Mouse (Mus musculus) forebrain, embryonic 16.5 days (tissue): Measurements from ENCODE around the gene Ankle2. TPM values are rescaled to one million over a fixed set of nuclear protein-coding genes. Genes with fewer than 3 reads are reported as not detected.

Experiments used
- ATAC-seq: fragments of 200-750 bp; cut with Nextera tagmentation; 2 replicates; pipeline ENCODE4 v1.8.0; 2017; ENCODE audit warnings: mild to moderate bottlenecking, moderate library complexity
- H3K27ac ChIP-seq: fragments of 300-500 bp; sonication (generic); 2 replicates; pipeline ENCODE4 v1.5.1; 2014; ENCODE audit warnings: low read length, control low read depth
- H3K27me3 ChIP-seq: fragments of 300-500 bp; sonication (generic); replicated peaks from 2 replicates; pipeline ENCODE4 v1.6.1; 2014; ENCODE audit warnings: low read length; ENCODE audit not compliant: control insufficient read depth, insufficient read depth
- H3K36me3 ChIP-seq: fragments of 300-500 bp; sonication (generic); 2 replicates; pipeline ENCODE4 v1.6.1; 2014; ENCODE audit not compliant: control insufficient read depth, insufficient read depth
- H3K4me1 ChIP-seq: fragments of 300-500 bp; sonication (generic); replicated peaks from 2 replicates; pipeline ENCODE4 v1.6.1; 2014; ENCODE audit warnings: low read length; ENCODE audit not compliant: control insufficient read depth, insufficient read depth
- H3K4me2 ChIP-seq: fragments of 300-500 bp; sonication (generic); 2 replicates; pipeline ENCODE4 v1.6.1; 2014; ENCODE audit warnings: mild to moderate bottlenecking, low read length, control low read depth
- H3K4me3 ChIP-seq: fragments of 300-500 bp; sonication (generic); replicated peaks from 2 replicates; pipeline ENCODE4 v1.5.1; 2014; ENCODE audit warnings: mild to moderate bottlenecking, low read length, control low read depth
- H3K9ac ChIP-seq: fragments of 300-500 bp; sonication (generic); replicated peaks from 2 replicates; pipeline ENCODE4 v1.6.1; 2014; ENCODE audit warnings: low read depth, low read length, control low read depth
- H3K9me3 ChIP-seq: fragments of 300-500 bp; sonication (generic); 2 replicates; pipeline ENCODE4 v1.6.1; 2016; ENCODE audit warnings: low read length; ENCODE audit not compliant: control insufficient read depth
- WGBS: fragments of 180-500 bp; shearing (Covaris S2); extraction: QIAGEN DNeasy Blood & Tissue Kit; methylation state at CpG from one replicate; pipeline ENCODE4 v1.1.7; 2014; 5-methylcytosine and 5-hydroxymethylcytosine counted together
- polyA plus RNA-seq: library from polyadenylated mRNA; unstranded; fragments of >200 nt; fragmentation: Nextera tagmentation; extraction: Ambion mirVana; gene quantifications from 2 replicates; pipeline ENCODE4 v1.2.1, GENCODE M21; 2015

Gene Ankle2
- polyA plus RNA-seq, 1 experiment from 2014 or later: 25.2 TPM

GRCm38 (mm10) chr5:110227336-110227883 lies 3.4 kb upstream of the Ankle2 start:
- ATAC-seq: no peak
- Histone ChIP-seq H3K36me3 (peaks cover 10% of the 10 kb centered on the region; the same call in 1 of the 2 replicates), H3K4me2 (no peak overlapping the region), H3K9me3 (no peaks in the 10 kb centered on the region), H3K27ac (no peak overlapping the region), H3K4me1 (peaks cover 15% of the 10 kb centered on the region), H3K27me3 (no peaks in the 10 kb centered on the region), H3K9ac (no peak overlapping the region), H3K4me3 (no peak overlapping the region)
- 45% methylated on average over 1 of the region's 1 CpGs for WGBS

DNA sequence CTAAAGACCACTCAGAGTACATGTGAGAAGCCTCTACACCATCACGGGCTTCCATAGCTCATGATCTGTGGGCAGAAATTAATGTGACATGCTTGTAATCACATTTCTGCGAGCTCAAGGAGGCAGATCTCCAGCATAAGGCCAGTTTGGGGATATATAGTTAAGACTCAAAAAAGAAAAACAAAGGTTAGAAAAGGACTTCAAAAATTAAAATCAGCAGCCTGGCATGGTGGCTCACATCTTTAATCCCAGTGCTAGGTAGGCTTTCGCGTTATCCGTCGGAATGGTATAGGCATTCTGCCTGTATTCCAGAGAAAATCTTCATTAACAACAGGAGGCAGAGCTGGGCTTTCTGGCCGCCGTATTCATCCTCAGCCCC lies 414 bp upstream of the Ankle2 start:
- peak overlapping the region; percentile 95 for H3K9ac ChIP-seq
- H3K27ac ChIP-seq: peak overlapping the region; percentile 92
- H3K4me1 ChIP-seq: peaks cover 23% of the 10 kb centered on the region
- WGBS: 6% methylated on average over 8 of the region's 8 CpGs
- peak overlapping the region; percentile 95 for H3K4me3 ChIP-seq
- no peaks in the 10 kb centered on the region for H3K9me3 ChIP-seq
- H3K27me3 ChIP-seq: no peaks in the 10 kb centered on the region
- H3K36me3 ChIP-seq: peaks cover 1% of the 10 kb centered on the region; the same call in 1 of the 2 replicates
- ATAC-seq: 0 out of 2 replicates have a peak, but pooled peaks have one; percentile 3
- peak overlapping the region; percentile 77 for H3K4me2 ChIP-seq

- Histone ChIP-seq H3K4me3 (peak overlapping the region; percentile 95), H3K4me2 (peak overlapping the region; percentile 71), H3K27me3 (no peaks in the 10 kb centered on the region), H3K36me3 (peaks cover 6% of the 10 kb centered on the region), H3K9ac (peak overlapping the region; percentile 95), H3K4me1 (peaks cover 23% of the 10 kb centered on the region), H3K27ac (no peak overlapping the region), H3K9me3 (no peaks in the 10 kb centered on the region)
- ATAC-seq: no peak
- 44% methylated on average over 13 of the region's 13 CpGs for WGBS
These were observed 834 bp downstream of the Ankle2 start for GRCm38 (mm10) chr5:110231638-110232037.

DNA sequence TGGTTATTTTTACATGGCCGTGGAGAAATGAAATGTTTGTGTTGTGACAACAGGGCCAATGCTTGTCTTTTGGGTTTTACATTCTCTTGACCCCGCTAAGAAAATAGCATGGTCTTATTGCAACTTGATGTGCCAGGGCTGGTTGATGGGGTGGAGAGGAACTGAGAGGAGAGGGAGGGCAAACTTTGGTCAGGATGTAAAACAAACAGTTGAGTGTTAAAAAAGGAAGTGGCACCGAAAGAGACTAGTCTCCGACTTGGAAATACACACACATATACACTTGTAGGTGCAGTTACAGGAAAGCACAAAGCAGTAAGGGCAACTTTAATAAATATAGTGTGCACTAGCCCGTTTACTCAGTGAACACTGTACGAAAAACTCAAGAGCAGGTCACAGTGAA lies 1.5 kb downstream of the Ankle2 start:
- Histone ChIP-seq H3K4me1 (peaks cover 23% of the 10 kb centered on the region), H3K9ac (no peak overlapping the region), H3K4me3 (no peak overlapping the region), H3K9me3 (no peaks in the 10 kb centered on the region), H3K36me3 (peaks cover 8% of the 10 kb centered on the region), H3K27ac (no peak overlapping the region), H3K27me3 (no peaks in the 10 kb centered on the region), H3K4me2 (no peak overlapping the region; the same call in 1 of the 2 replicates)
- WGBS: 89% methylated on average over 6 of the region's 6 CpGs
- no peak for ATAC-seq

DNA sequence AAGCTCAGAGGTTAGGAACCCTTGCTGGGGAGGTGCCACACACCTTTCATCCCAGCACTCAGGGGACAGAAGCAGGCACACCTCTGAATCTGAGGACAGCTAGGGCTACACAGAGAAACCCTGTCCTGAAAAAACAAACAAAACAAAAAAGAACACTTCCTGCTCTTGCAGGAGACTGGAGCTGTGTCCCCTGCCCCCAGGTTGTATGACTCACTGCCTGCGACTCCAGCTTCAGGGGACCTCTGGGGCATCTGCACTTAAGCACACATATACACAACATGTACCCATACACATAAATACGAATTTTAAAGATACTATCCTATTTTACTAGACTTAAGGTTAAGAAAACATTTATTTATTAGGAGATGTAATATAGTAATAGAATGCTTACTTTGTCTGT lies 13.3 kb downstream of the Ankle2 start:
- 85% methylated on average over 2 of the region's 2 CpGs for WGBS
- Histone ChIP-seq H3K4me2 (no peak overlapping the region), H3K27ac (no peak overlapping the region), H3K9me3 (no peaks in the 10 kb centered on the region), H3K4me1 (no peaks in the 10 kb centered on the region), H3K9ac (no peak overlapping the region), H3K27me3 (no peaks in the 10 kb centered on the region), H3K36me3 (peaks cover 50% of the 10 kb centered on the region), H3K4me3 (no peak overlapping the region)
- no peak for ATAC-seq

GRCm38 (mm10) chr5:110266941-110267340 lies 36.1 kb downstream of the Ankle2 start:
- Histone ChIP-seq H3K27ac (no peak overlapping the region), H3K4me3 (no peak overlapping the region)
- WGBS: 94% methylated on average over 4 of the region's 4 CpGs

GRCm38 (mm10) chr5:110269141-110270101 lies 38.6 kb downstream of the Ankle2 start, which contains the start of gene Pgam5:
Pgam5 (minus strand) TSS chr5:110269913.
- H3K4me2 ChIP-seq: peak within 1 kb of the TSS; percentile 90
- H3K27me3 ChIP-seq: no peaks in the 10 kb centered on the region
- H3K9ac ChIP-seq: peak within 1 kb of the TSS; percentile 88
- peak; percentile 87 for ATAC-seq
- H3K27ac ChIP-seq: peak within 1 kb of the TSS; percentile 54; the same call in 1 of the 2 replicates
- WGBS: under 1% methylated on average over 65 of the region's 66 CpGs
- H3K4me1 ChIP-seq: peaks cover 12% of the 10 kb centered on the region
- H3K9me3 ChIP-seq: no peaks in the 10 kb centered on the region
- H3K4me3 ChIP-seq: peak within 1 kb of the TSS; percentile 67
- H3K36me3 ChIP-seq: peaks cover 22% of the 10 kb centered on the region

More at GRCm38 (mm10) chr5:110266941-110267340, 36.1 kb downstream of the Ankle2 start:
- Histone ChIP-seq H3K9ac (no peak overlapping the region), H3K4me1 (peaks cover 12% of the 10 kb centered on the region), H3K36me3 (peaks cover 23% of the 10 kb centered on the region), H3K9me3 (no peaks in the 10 kb centered on the region), H3K4me2 (no peak overlapping the region), H3K27me3 (no peaks in the 10 kb centered on the region)
- no peak for ATAC-seq

DNA sequence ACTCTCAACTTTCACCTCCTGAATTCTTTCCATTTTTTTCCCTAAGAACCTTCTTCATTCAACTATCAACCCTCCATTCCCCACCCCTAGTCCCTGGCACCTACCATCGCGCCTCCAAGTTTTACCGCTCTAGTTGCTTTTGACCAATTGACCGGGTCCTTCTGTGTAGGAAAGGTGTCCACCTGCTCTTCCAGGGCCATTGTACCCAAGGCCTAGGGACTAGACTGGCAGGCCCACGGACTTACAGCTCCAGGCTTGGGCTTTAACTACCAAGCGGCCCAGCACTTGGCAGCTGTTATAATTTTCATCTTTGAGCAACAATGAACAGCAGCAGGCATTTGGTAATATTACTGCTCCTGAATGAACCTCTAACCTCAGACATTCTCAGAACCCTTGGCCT lies 39.4 kb downstream of the Ankle2 start:
- H3K4me2 ChIP-seq: no peak overlapping the region
- H3K27me3 ChIP-seq: no peaks in the 10 kb centered on the region
- no peaks in the 10 kb centered on the region for H3K9me3 ChIP-seq
- no peak overlapping the region for H3K9ac ChIP-seq
- peaks cover 14% of the 10 kb centered on the region for H3K36me3 ChIP-seq
- H3K4me1 ChIP-seq: peaks cover 12% of the 10 kb centered on the region
- H3K4me3 ChIP-seq: no peak overlapping the region
- H3K27ac ChIP-seq: no peak overlapping the region
- WGBS: 93% methylated on average over 6 of the region's 6 CpGs
- no peak for ATAC-seq

DNA sequence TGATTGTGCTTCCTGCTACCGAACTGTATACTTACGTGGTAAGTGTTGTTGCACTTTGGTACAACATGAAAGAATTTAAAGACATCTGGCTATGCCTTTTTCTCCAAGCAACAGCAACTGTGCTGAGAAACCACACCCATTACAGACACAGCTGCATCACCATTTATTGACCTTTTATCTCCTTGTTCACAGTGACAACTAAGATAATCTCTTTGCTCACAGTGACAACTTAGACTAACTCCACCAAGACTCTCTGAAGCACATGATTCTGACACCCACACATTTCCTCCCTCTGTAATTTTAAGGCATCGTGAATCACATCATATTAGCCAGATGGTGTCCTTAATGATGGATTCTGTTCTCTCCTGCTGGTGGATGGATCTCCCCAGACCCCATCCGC lies 43.3 kb downstream of the Ankle2 start:
- no peak for ATAC-seq
- Histone ChIP-seq H3K9ac (no peak overlapping the region), H3K27me3 (no peaks in the 10 kb centered on the region), H3K36me3 (no peaks in the 10 kb centered on the region), H3K4me1 (peaks cover under 1% of the 10 kb centered on the region), H3K9me3 (no peaks in the 10 kb centered on the region), H3K27ac (no peak overlapping the region), H3K4me2 (no peak overlapping the region), H3K4me3 (no peak overlapping the region)
- 87% methylated on average over 4 of the region's 4 CpGs for WGBS
